Mouse (Mus musculus) midbrain, embryonic 11.5 days (tissue): ENCODE data around the gene Fkrp. TPM values are rescaled to one million over a fixed set of nuclear protein-coding genes. Genes with fewer than 3 reads are reported as not detected.
A peak's percentile ranks its signal among the peaks of the same experiment; 100 is the strongest.

Experiments used
- ATAC-seq: fragments of 200-750 bp; cut with Nextera tagmentation; 2 replicates; pipeline ENCODE4 v1.8.0; 2017; ENCODE audit warnings: moderate TSS enrichment, moderate library complexity; ENCODE audit not compliant: low FRiP score
- DNase-seq: peaks from one replicate; pipeline ENCODE4 v3.0.0; 2015; ENCODE audit warnings: low spot score; ENCODE audit errors: missing footprints
- H3K27ac ChIP-seq: fragments of 300-500 bp; sonication (generic); 2 replicates; pipeline ENCODE4 v1.5.1; 2014; ENCODE audit warnings: low read depth, low read length
- H3K27me3 ChIP-seq: fragments of 300-500 bp; sonication (generic); 2 replicates; pipeline ENCODE4 v1.6.1; 2014; ENCODE audit warnings: mild to moderate bottlenecking, low read length, moderate library complexity, mixed read lengths; ENCODE audit not compliant: control insufficient read depth, insufficient read depth
- H3K36me3 ChIP-seq: fragments of 300-500 bp; sonication (generic); 2 replicates; pipeline ENCODE4 v1.6.1; 2014; ENCODE audit warnings: mild to moderate bottlenecking, low read length, moderate library complexity, mixed read lengths; ENCODE audit not compliant: control insufficient read depth, insufficient read depth
- H3K4me1 ChIP-seq: fragments of 300-500 bp; sonication (generic); 2 replicates; pipeline ENCODE4 v1.6.1; 2014; ENCODE audit warnings: low read length; ENCODE audit not compliant: control insufficient read depth, insufficient read depth
- H3K4me2 ChIP-seq: fragments of 300-500 bp; sonication (generic); 2 replicates; pipeline ENCODE4 v1.6.1; 2014; ENCODE audit warnings: mild to moderate bottlenecking, moderate library complexity
- H3K4me3 ChIP-seq: fragments of 300-500 bp; sonication (generic); 2 replicates; pipeline ENCODE4 v1.5.1; 2014; ENCODE audit warnings: low read depth, low read length
- H3K9ac ChIP-seq: fragments of 300-500 bp; sonication (generic); 2 replicates; pipeline ENCODE4 v1.6.1; 2014; ENCODE audit warnings: low read length
- H3K9me3 ChIP-seq: fragments of 300-500 bp; sonication (generic); 2 replicates; pipeline ENCODE4 v1.6.1; 2016; ENCODE audit warnings: low read length; ENCODE audit not compliant: control insufficient read depth
- WGBS: fragments of 180-500 bp; shearing (Covaris S2); extraction: QIAGEN DNeasy Blood & Tissue Kit; methylation state at CpG from one replicate; pipeline ENCODE4 v1.1.7; 2014; 5-methylcytosine and 5-hydroxymethylcytosine counted together
- polyA plus RNA-seq: library from polyadenylated mRNA; unstranded; fragments of >200 nt; fragmentation: Nextera tagmentation; extraction: Ambion mirVana; gene quantifications from 2 replicates; pipeline ENCODE4 v1.2.1, GENCODE M21; 2014

Fkrp gene
- 24.3 and 25.9 TPM in 2 replicates for polyA plus RNA-seq

DNA sequence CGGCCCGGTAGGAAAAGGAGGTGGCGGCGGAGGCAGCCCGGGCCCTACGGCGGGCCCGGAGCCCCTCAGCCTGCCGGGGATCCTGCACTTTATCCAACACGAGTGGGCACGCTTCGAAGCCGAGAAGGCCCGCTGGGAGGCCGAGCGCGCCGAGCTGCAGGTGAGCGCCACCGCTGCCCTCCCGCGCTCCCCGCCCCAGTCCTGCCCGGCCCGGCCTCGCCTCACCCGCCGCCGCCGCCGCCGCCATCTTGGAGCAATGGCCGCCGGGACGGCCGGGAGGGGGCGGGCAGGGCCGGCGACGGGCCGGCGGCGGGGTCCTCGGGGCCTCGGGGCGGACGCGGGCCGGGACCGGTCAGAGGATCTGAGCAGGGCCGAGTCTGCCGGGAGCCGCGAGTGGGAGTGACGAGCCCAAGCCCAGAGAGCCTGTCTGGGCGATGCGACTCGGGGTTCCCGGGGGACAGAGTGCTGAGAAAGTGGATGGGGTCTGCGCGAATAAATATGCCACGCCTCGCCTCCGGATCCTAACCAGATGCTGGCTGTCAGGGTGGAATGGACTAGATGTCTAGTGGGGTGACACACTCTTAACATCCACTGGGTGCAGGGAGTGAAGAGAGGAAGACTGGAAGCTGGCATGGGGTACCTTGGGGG lies at the start of gene Fkrp:
Gene Fkrp (minus strand): TSS at position 258 of the 648 bp plus-strand sequence.
- Histone ChIP-seq H3K27ac (peak within 1 kb of the TSS; percentile 99), H3K4me3 (peak within 1 kb of the TSS; percentile 97), H3K4me1 (peaks cover 49% of the 10 kb centered on the region), H3K9ac (peak within 1 kb of the TSS; percentile 100), H3K4me2 (peak within 1 kb of the TSS; percentile 72), H3K36me3 (no peaks in the 10 kb centered on the region), H3K27me3 (peaks cover 15% of the 10 kb centered on the region), H3K9me3 (no peaks in the 10 kb centered on the region)
- DNase-seq (peak; percentile 94), ATAC-seq (peak; percentile 68)
- under 1% methylated on average over 49 of the region's 64 CpGs for WGBS

DNA sequence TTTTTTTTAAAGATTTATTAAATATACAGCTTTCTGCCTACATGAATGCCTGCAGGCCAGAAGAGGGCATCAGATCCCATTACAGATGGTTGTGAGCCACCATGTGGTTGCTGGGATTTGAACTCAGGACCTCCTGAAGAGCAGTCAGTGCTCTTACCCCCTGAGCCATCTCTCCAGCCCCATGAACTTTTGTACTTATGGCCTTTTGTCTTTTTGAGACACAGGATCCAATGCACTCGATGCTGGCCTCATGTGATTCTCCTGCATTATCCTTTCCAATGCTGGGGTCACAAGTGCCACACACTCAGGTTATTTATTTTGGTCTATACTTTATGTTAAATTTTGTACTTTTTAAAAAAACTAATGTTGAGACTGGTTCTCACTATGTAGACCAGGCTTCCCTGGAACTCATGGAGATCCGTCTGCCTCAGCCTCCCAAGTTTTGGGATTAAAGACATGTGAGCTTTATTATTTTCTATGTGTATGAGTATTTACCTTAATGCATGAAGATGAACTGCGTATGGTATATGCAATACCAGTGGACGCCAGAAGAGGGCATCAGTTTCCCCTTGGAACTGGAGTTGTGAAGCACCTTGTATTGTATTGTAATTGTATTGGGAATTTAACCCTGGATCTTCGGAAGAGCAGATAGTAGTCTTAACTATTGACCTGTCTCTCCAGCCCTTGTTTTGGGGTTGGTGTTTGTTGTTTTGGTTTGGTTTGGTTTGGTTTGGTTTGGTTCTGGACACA lies 43.5 kb upstream of the Fkrp start:
- Histone ChIP-seq H3K4me2 (no peak overlapping the region), H3K4me3 (no peak overlapping the region), H3K27ac (no peak overlapping the region), H3K36me3 (peaks cover 20% of the 10 kb centered on the region), H3K9ac (no peak overlapping the region), H3K4me1 (no peaks in the 10 kb centered on the region), H3K9me3 (no peaks in the 10 kb centered on the region), H3K27me3 (no peaks in the 10 kb centered on the region)
- peak; percentile 88 for DNase-seq
- 31% methylated on average over 5 of the region's 5 CpGs for WGBS
- no peak; the same call in 1 of the 2 replicates for ATAC-seq

DNA sequence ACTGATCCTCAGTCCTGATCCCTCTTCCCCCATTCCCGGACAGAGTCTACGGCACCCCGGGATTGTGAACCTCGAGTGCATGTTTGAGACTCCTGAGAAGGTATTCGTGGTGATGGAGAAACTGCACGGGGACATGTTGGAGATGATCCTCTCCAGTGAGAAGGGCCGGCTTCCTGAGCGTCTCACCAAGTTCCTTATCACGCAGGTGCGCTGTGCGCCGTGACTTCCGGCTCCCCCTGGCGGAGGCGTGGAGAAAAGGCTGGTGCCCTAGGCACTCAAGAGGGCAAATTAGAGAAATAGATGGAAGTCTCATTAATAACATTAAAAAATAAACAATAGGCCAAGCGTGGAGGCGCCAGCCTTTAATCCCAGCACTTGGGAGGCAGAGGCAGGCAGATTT lies 41.8 kb upstream of the Fkrp start:
- H3K9me3 ChIP-seq, result no peaks in the 10 kb centered on the region
- 21% methylated on average over 17 of the region's 17 CpGs for WGBS
- no peak overlapping the region for H3K9ac ChIP-seq
- H3K4me2 ChIP-seq, result no peak overlapping the region
- DNase-seq, result peak; percentile 89
- no peak overlapping the region for H3K27ac ChIP-seq
- no peaks in the 10 kb centered on the region for H3K27me3 ChIP-seq
- no peak overlapping the region for H3K4me3 ChIP-seq
- H3K36me3 ChIP-seq, result peaks cover 15% of the 10 kb centered on the region
- no peaks in the 10 kb centered on the region for H3K4me1 ChIP-seq
- ATAC-seq, result no peak

DNA sequence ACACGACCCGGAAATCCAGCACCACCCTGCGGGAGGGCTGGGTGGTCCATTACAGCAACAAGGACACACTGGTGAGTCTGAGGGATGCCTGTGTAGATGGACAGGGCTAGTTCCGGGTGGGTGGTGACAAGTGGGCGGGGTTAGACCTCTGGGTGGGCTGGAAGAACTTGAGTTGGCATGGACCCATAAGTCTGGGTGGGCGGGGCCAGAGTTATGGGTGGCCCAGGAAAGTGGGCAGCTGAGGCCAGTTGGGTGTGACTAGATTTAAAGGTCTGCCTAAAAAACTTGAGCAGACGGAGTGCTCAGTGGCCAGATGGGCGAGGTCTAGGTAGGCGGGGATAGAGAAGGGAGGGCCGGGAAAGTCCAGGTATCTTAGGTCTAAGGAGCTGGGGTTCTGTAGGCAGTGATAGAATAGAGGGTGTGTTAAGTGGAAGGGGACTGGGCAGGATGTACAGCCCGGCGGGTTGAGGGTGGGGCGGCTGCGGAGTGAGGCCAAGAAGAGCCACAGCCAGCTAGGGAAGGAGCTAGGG lies 36.8 kb upstream of the Fkrp start:
- WGBS, result 89% methylated on average over 14 of the region's 14 CpGs
- no peaks in the 10 kb centered on the region for H3K27me3 ChIP-seq
- H3K9ac ChIP-seq, result no peak overlapping the region
- H3K4me2 ChIP-seq, result no peak overlapping the region
- H3K9me3 ChIP-seq, result no peaks in the 10 kb centered on the region
- H3K27ac ChIP-seq, result no peak overlapping the region
- ATAC-seq, result no peak
- H3K4me1 ChIP-seq, result no peaks in the 10 kb centered on the region
- H3K36me3 ChIP-seq, result peaks cover 19% of the 10 kb centered on the region
- DNase-seq, result no peak
- H3K4me3 ChIP-seq, result no peak overlapping the region

DNA sequence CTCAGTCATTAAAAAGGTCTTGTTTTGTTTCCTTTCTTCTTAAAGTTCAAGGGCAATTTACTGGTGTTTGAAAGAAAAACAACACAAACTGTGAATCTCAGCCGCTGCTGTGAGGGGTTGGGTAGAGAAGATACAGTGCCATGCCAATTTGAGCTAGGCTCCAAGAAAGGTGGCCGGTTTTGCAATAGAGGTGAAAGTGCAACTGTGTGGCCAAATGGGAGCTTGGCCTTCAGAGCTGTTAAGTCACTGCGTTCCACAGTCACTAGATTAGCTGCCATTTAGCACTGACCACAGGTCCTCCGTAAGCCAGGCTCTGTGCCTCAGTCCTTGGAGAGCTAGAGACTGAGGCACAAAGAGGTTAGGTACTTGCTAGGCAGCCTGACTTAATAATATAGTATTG lies 35.1 kb upstream of the Fkrp start:
- no peaks in the 10 kb centered on the region for H3K9me3 ChIP-seq
- H3K27ac ChIP-seq, result no peak overlapping the region
- no peaks in the 10 kb centered on the region for H3K4me1 ChIP-seq
- no peak overlapping the region for H3K9ac ChIP-seq
- no peaks in the 10 kb centered on the region for H3K27me3 ChIP-seq
- no peak for DNase-seq
- 96% methylated on average over 4 of the region's 4 CpGs for WGBS
- no peak for ATAC-seq
- H3K4me2 ChIP-seq, result no peak overlapping the region
- H3K4me3 ChIP-seq, result no peak overlapping the region
- peaks cover 15% of the 10 kb centered on the region for H3K36me3 ChIP-seq

DNA sequence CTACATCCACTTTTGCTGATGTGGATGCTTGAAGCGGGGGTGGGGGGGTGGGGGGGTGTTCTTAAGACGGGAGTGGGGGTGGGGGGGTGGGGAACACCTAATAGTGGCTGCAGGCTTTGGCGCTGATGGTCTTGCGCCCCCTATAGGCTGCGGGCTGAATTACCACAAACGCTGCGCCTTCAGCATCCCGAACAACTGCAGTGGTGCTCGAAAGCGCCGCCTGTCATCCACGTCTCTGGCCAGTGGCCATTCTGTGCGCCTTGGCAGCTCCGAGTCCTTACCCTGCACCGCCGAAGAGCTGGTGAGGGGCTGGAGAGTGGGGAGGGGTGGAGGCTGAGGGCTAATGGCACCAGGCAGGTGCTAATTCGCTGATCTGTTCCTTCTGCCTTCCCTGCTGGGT lies 32.0 kb upstream of the Fkrp start:
- DNase-seq (peak; percentile 96), ATAC-seq (peak; percentile 48; the same call in 1 of the 2 replicates)
- Histone ChIP-seq H3K27me3 (no peaks in the 10 kb centered on the region), H3K9ac (no peak overlapping the region), H3K4me2 (no peak overlapping the region), H3K36me3 (0 out of 2 replicates have a peak, but pooled peaks cover 4% of the 10 kb centered on the region), H3K27ac (no peak overlapping the region), H3K4me1 (peaks cover 8% of the 10 kb centered on the region), H3K4me3 (no peak overlapping the region), H3K9me3 (no peaks in the 10 kb centered on the region)
- WGBS, result 16% methylated on average over 17 of the region's 17 CpGs

DNA sequence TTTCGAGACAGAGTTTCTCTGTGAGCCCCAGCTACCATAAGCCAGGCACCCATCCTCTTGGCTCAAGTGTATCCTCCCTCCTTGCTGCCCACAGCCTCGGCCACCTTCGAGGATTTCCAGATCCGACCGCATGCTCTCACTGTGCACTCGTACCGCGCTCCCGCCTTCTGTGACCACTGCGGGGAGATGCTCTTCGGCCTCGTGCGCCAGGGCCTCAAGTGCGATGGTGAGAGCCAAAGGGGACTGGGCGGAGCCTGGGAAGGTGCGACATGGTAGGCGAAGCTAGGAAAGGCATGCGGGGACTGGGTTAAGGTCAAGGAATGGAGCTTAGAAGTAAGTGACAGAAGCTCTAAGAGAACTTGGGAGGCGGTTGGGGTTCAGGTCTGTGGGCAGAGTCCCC lies 31.0 kb upstream of the Fkrp start:
- no peaks in the 10 kb centered on the region for H3K9me3 ChIP-seq
- ATAC-seq, result no peak
- H3K4me3 ChIP-seq, result no peak overlapping the region
- no peak for DNase-seq
- no peaks in the 10 kb centered on the region for H3K27me3 ChIP-seq
- no peak overlapping the region for H3K4me2 ChIP-seq
- H3K9ac ChIP-seq, result no peak overlapping the region
- peaks cover 8% of the 10 kb centered on the region for H3K4me1 ChIP-seq
- 89% methylated on average over 19 of the region's 19 CpGs for whole genome bisulfite sequencing
- H3K27ac ChIP-seq, result no peak overlapping the region
- 0 out of 2 replicates have a peak, but pooled peaks cover 4% of the 10 kb centered on the region for H3K36me3 ChIP-seq

DNA sequence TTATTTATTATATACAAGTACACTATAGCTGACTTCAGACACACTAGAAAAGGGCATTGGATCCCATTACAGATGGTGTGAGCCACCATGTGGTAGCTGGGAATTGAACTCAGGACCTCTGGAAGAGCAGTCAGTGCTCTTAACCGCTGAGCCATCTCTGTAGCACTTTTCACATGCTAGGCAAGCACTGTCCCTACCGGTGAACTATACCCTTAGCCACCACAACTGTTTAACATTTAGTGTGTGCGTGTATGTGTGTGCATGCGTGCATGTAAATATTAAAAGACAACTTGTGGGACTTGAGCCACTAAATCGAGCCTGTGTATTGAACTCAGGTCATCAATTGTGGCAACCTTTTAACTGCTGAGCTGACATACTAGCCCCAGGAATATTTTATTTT lies 30.2 kb upstream of the Fkrp start:
- Histone ChIP-seq H3K27ac (no peak overlapping the region), H3K9me3 (no peaks in the 10 kb centered on the region), H3K4me2 (no peak overlapping the region), H3K9ac (no peak overlapping the region), H3K27me3 (no peaks in the 10 kb centered on the region), H3K4me1 (peaks cover 8% of the 10 kb centered on the region), H3K4me3 (no peak overlapping the region), H3K36me3 (0 out of 2 replicates have a peak, but pooled peaks cover 4% of the 10 kb centered on the region)
- DNase-seq (no peak), ATAC-seq (no peak)
- WGBS, result 93% methylated on average over 5 of the region's 5 CpGs

DNA sequence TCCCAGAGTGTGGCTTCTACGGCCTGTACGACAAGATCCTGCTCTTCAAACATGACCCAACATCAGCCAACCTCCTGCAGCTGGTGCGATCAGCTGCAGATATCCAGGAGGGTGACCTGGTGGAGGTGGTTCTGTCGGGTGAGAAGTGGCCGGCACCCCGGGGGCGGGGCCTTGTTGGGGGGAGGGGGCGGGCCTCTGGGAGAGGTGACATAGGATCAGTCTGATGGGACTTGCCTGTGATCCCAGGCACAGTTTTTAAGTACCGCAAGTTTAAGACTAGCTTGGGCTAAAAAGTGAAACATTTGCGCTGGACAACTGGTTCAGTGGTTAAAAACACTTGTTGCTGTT lies 29.3 kb upstream of the Fkrp start:
- Histone ChIP-seq H3K9ac (peak overlapping the region; percentile 30; the same call in 1 of the 2 replicates), H3K36me3 (peaks cover 5% of the 10 kb centered on the region; the same call in 1 of the 2 replicates), H3K9me3 (no peaks in the 10 kb centered on the region), H3K4me3 (no peak overlapping the region), H3K27me3 (no peaks in the 10 kb centered on the region), H3K4me2 (peak overlapping the region; percentile 27; the same call in 1 of the 2 replicates), H3K27ac (no peak overlapping the region), H3K4me1 (peaks cover 8% of the 10 kb centered on the region)
- no peak for DNase-seq
- WGBS, result 36% methylated on average over 10 of the region's 10 CpGs
- ATAC-seq, result no peak
